Mouse (Mus musculus): ENCODE measurements at regions not wholly inside any gene's neighbourhood (a gene's known extent, or its start where the extent isn't known, plus 50 kb on each side); places are given as distances from the start of the nearest gene placed in this dataset.
A peak's percentile ranks its signal among the peaks of the same experiment; 100 is the strongest.

DNA sequence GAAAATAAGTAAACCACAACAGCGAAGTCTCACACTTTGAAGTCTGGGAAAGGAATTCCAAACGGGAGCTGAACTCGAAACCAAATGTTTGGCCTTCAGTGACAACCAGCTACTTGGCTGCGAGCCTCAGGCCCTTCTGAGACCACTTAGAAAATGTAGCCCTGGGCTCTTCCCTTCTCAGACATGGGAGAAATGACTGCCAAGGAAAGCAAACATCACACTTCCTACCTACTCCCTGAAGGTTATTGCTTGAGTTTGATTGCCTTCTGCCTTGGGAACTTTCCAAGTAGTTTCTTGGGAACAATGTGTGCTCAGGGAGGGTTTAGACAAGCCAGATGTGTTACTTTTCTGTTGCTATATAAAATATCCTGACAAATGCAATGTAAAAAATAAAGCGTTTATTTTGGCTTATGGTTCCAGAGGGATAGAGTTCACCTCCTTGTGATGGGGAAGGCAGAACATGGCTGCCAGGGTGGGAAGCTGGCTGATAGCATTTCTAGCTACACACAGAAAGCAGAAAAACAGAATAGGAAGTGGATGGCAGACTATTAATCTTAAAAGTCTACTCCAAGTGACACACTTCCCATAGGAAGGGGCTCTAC lies 194.8 kb upstream of the Rack1 start:
- WGBS: 84% methylated on average over 5 of the region's 5 CpGs
- Histone ChIP-seq H3K27ac (no peak overlapping the region), H3K27me3 (ENCODE audit: poor library complexity, severe bottlenecking) (no peaks in the 10 kb centered on the region), H3K4me3 (no peak overlapping the region), H3K9me3 (no peaks in the 10 kb centered on the region), H3K36me3 (replicated peaks) (no peaks in the 10 kb centered on the region), H3K4me1 (no peaks in the 10 kb centered on the region)
- no peak for DNase-seq (ENCODE audit: extremely low spot score, low spot score)

DNA sequence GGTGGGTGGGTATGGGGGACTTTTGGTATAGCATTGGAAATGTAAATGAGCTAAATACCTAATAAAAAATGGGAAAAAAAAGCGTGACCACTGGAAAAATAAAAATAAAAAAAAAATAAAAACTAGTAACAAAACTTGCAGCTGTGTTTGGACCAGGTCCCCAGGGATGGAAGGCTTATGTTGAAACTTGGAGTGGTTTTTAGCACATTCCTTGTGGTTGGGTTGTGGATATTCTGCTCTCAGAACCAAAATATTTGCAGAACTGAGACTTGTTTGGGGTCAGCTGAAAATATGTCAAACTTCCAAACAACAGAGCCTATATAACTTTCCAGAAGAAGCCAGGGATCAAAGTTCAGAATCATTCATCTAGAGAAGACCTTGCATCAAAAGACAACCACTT lies 199.0 kb upstream of the Rack1 start:
- 92% methylated on average over 1 of the region's 1 CpGs for WGBS
- no peak for DNase-seq (ENCODE audit: extremely low spot score, low spot score)

DNA sequence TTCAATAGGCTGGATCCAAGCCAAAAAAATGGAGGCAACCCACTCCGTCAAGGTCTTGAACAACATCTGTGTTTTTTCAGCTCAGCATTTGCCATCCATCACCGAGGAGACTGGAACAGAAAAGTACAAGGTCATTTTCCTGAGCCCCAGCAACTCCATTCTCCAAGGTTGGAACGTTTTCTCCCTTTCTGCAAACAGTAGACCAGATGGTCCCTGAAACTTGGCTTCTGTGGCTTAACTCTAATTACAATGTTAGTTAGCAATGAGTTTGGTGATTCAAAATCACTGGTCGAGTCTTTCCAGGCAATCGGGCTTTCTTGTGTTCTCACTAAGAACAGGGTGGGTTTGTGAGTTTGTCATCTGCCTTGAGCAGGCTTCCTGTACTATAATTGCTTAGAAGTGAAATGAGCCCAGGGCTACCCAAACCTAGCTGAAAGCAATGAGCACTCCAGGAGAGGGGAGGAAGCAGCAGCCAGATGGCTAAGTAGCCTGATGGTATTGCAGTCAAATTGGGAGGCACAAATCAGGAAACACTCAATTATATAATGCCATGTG lies 200.5 kb upstream of the Rack1 start:
- Histone ChIP-seq H3K36me3 (replicated peaks) (no peaks in the 10 kb centered on the region), H3K27me3 (ENCODE audit: poor library complexity, severe bottlenecking) (no peaks in the 10 kb centered on the region), H3K4me1 (no peaks in the 10 kb centered on the region), H3K4me3 (no peak overlapping the region), H3K9me3 (no peaks in the 10 kb centered on the region), H3K27ac (no peak overlapping the region)
- DNase-seq (ENCODE audit: extremely low spot score, low spot score): no peak
- WGBS: 86% methylated on average over 5 of the region's 5 CpGs

More for the DNA sequence above, 199.0 kb upstream of the Rack1 start:
- Histone ChIP-seq H3K27ac (no peak overlapping the region), H3K27me3 (ENCODE audit: poor library complexity, severe bottlenecking) (no peaks in the 10 kb centered on the region), H3K36me3 (replicated peaks) (no peaks in the 10 kb centered on the region), H3K9me3 (no peaks in the 10 kb centered on the region), H3K4me3 (no peak overlapping the region), H3K4me1 (no peaks in the 10 kb centered on the region)

DNA sequence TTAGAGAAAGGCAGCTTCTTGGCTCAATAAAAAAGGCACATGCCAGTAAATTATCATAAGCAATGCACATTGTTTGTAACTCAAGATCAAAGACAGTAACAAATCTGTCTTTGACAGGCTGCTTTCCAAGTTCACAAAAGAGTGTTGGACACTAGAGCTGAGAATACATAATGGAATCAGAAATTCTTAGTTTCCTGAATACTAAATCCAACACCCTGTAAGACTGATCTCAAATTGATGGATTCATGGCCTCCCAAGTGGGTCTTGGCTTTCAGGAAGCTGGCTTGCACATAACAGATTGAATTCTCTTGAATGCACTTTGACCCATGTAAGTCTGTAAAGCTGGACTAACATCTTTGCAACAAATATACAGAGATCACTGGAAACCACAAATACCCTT lies 201.1 kb upstream of the Rack1 start:
- no peak overlapping the region for H3K4me3 ChIP-seq
- no peak overlapping the region for H3K27ac ChIP-seq
- H3K4me1 ChIP-seq: peaks cover 4% of the 10 kb centered on the region
- no peaks in the 10 kb centered on the region for H3K36me3 ChIP-seq (replicated peaks)
- no peak for DNase-seq (ENCODE audit: extremely low spot score, low spot score)
- no peaks in the 10 kb centered on the region for H3K9me3 ChIP-seq
- no peaks in the 10 kb centered on the region for H3K27me3 ChIP-seq (ENCODE audit: poor library complexity, severe bottlenecking)

DNA sequence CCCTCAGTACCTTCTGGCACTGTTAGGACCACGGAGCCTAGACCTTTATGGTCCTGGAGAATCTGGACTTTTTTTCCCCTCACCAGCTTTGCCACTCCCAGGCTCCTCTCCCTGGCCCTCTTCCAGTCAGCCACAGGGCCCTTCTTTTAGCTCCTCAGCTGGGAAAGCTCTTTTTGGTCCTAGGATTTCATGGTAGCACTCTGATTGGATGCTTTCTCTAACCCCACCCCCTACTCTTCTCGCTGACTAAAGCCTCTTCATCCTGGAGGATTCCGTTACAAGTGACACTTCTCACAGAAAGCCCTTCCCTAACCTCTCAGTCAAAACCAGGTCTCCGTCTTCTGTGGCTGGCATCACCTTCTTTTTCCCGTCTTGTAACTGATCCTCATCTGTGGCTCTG lies 205.7 kb upstream of the Rack1 start:
- no peaks in the 10 kb centered on the region for H3K36me3 ChIP-seq (replicated peaks)
- peaks cover 4% of the 10 kb centered on the region for H3K4me1 ChIP-seq
- H3K9me3 ChIP-seq: no peaks in the 10 kb centered on the region
- H3K4me3 ChIP-seq: no peak overlapping the region
- H3K27ac ChIP-seq: no peak overlapping the region
- no peaks in the 10 kb centered on the region for H3K27me3 ChIP-seq (ENCODE audit: poor library complexity, severe bottlenecking)
- DNase-seq (ENCODE audit: extremely low spot score, low spot score): no peak
- 29% methylated on average over 5 of the region's 5 CpGs for WGBS

DNA sequence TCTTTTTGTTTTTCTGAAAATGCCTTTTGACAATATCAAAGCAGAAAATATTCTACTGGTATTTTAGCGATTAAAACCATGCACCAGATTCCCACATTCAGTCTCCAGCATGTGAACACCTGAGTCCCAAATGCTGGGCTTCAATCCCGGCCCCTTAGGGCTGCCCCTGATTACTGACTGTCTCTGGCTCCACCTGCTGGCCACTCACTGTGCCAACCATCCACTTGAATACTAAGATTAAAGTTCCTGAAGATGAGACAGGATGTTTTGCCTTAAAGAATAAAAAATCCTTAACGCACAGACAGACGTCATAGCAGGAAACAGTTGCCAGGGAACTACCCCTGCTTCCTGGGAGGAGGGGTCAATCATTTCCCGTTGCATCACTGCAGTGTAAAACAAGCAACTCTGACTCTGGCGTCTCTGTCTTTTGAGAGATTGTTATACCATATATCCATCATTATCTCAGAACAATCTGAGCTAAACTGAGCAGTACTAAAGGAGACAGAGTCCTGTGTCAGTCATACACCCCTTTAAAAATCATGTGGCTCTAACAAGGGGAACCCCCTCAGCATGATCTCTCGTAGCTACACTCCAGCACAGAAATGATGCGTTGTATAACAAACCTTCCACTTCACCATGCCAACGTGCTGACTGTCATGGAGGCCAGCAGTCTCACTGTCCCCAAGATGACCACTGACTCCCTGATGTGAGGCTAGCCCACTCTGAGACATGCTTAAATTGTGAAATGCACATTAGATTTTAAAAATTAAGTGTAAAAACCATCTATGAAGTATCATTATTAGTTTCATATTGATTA lies 211.1 kb upstream of the Rack1 start:
- Histone ChIP-seq H3K4me3 (no peak overlapping the region), H3K9me3 (no peaks in the 10 kb centered on the region), H3K4me1 (no peaks in the 10 kb centered on the region), H3K27ac (no peak overlapping the region), H3K36me3 (replicated peaks) (no peaks in the 10 kb centered on the region), H3K27me3 (ENCODE audit: poor library complexity, severe bottlenecking) (no peaks in the 10 kb centered on the region)
- peak; percentile 57 for DNase-seq (ENCODE audit: extremely low spot score, low spot score)
- 36% methylated on average over 9 of the region's 9 CpGs for WGBS

DNA sequence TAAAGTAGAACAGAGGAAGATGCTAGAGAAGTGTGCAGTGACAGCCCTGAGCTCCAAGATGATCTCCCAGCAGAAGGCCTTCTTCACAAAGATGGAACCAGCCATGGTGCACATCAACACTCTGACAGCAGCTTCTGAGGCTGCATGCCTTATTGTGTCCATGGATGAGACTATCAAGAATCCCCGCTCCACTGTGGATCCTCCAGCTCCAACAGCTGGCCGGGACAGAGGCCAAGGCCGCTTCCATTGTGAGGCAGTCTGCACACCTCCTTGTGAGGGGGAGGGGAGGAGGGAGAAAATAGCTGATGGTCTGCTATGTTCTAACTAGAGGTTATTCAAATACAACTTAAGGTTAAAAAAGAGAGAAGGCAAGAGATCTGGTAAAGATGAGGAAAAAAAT lies 231.4 kb upstream of the Rack1 start:
- 84% methylated on average over 3 of the region's 3 CpGs for WGBS

DNA sequence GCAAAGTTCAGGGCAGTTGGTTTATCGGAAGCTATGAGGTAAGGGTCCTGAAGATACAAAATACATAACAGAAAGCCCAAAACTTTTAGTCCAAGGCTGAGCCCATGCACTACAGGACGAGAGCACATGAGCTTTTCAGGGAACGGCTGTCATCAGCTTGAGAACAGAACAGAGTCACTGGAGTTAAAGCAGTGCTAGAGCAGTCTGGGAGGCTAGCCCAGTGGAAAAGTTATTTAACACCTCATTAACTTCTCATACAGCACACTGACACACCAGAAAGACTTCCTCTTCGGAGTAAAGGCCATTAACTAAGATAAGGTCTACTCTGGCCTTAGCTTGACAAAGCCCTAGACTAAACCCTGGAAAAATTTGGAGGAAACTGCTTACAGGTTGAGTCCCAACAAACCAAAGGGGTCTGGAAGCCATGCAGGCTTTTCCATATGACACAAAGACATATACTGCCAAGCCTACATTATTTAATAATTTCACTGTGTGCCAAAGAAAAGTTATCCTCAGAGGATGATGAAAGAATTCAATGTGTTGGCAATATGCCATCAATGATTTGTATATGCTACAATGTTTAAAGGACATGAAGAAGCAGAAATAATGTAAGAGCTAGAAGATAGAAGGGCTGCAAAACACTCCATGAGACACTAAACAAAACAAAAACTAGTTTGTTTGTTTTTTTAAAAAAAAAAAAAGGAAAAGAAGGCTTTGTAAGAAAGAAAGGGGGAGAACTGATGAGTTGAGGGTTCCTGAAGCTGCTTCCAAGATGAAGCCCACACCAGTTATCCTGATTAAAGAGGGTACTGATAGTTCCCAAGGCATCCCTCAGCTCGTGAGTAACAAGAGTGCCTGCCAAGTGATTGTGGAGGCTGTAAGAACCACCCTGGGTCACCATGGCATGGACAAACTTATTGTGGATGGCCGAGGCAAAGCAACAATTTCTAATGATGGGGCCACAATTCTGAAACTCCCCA lies 232.3 kb upstream of the Rack1 start:
- H3K27me3 ChIP-seq (ENCODE audit: poor library complexity, severe bottlenecking): no peaks in the 10 kb centered on the region
- DNase-seq (ENCODE audit: extremely low spot score, low spot score): no peak
- no peak overlapping the region for H3K4me3 ChIP-seq
- no peak overlapping the region for H3K27ac ChIP-seq
- 74% methylated on average over 6 of the region's 6 CpGs for WGBS
- no peaks in the 10 kb centered on the region for H3K9me3 ChIP-seq
- H3K4me1 ChIP-seq: no peaks in the 10 kb centered on the region
- no peaks in the 10 kb centered on the region for H3K36me3 ChIP-seq (replicated peaks)

More for the DNA sequence above, 231.4 kb upstream of the Rack1 start:
- no peaks in the 10 kb centered on the region for H3K27me3 ChIP-seq (ENCODE audit: poor library complexity, severe bottlenecking)
- DNase-seq (ENCODE audit: extremely low spot score, low spot score): no peak
- no peaks in the 10 kb centered on the region for H3K9me3 ChIP-seq
- no peak overlapping the region for H3K27ac ChIP-seq
- H3K4me3 ChIP-seq: no peak overlapping the region
- H3K36me3 ChIP-seq (replicated peaks): no peaks in the 10 kb centered on the region
- no peaks in the 10 kb centered on the region for H3K4me1 ChIP-seq

DNA sequence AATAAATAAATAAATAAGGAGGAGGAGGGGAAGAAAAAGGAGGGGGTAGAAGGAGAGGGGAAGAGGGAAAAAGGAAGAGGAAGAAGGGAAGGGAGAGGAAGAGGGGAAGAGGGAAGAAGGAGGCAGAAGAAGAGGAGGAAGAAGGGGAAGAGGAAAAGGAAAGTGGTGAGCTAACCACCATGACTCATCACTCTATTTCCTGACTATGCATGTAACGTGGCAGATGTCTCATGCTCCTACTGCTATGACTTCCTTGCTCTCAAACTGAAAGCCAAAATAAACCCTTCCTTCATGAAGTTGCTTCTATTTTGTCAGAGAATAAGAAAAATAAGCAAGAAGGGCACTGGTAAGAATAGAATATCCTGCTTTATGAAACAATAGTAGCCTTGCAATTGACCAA lies 242.1 kb upstream of the Rack1 start:
- H3K27me3 ChIP-seq (ENCODE audit: poor library complexity, severe bottlenecking): no peaks in the 10 kb centered on the region
- H3K9me3 ChIP-seq: no peaks in the 10 kb centered on the region
- no peak for DNase-seq (ENCODE audit: extremely low spot score, low spot score)
- no peak overlapping the region for H3K27ac ChIP-seq
- no peaks in the 10 kb centered on the region for H3K36me3 ChIP-seq (replicated peaks)
- no peaks in the 10 kb centered on the region for H3K4me1 ChIP-seq
- no peak overlapping the region for H3K4me3 ChIP-seq
- WGBS: 82% methylated on average over 1 of the region's 1 CpGs

DNA sequence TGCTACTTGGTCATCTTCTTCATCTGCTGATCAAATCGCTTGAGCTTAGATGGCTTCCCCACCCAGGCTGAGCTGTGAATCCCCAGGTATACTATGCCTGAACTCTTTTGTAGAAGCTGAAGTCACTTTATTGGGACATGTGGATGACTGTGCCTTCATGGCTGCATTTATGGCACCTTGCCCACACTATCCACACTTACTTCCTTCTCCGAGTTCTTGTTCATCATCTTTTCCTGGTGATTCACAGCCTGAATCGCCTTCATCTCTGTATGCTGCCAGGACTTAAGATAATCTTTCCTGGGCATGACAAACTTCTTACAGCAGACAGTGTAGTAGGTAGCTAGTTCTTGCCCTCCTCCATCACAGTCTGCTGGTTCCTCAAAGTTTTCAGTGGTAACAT lies 248.1 kb upstream of the Rack1 start:
- no peak for DNase-seq (ENCODE audit: extremely low spot score, low spot score)
- H3K9me3 ChIP-seq: no peaks in the 10 kb centered on the region
- no peaks in the 10 kb centered on the region for H3K27me3 ChIP-seq (ENCODE audit: poor library complexity, severe bottlenecking)
- no peak overlapping the region for H3K4me3 ChIP-seq
- no peaks in the 10 kb centered on the region for H3K4me1 ChIP-seq
- no peak overlapping the region for H3K27ac ChIP-seq
- no peaks in the 10 kb centered on the region for H3K36me3 ChIP-seq (replicated peaks)
- 90% methylated on average over 3 of the region's 3 CpGs for WGBS

DNA sequence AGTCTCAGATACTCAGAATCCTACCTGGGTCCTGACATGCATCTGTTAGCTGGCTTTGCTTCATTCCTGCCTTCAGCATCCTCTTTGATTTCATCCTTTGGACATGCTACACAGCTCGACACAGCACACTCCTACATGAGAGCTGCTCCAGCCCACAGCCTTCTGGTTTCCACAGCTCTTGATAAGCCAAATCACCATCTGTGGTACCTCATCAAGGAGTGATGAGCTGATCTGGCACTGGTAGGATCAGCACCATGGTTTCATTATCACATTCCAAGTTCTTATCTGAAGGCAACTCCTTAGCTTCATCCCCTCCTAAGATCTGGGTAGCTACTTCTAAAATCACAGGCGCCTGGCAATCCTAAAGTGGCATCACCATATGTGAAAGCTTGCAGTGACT lies 248.9 kb upstream of the Rack1 start:
- H3K4me3 ChIP-seq: no peak overlapping the region
- no peak for DNase-seq (ENCODE audit: extremely low spot score, low spot score)
- H3K27me3 ChIP-seq (ENCODE audit: poor library complexity, severe bottlenecking): no peaks in the 10 kb centered on the region
- H3K36me3 ChIP-seq (replicated peaks): no peaks in the 10 kb centered on the region
- WGBS: 86% methylated on average over 2 of the region's 2 CpGs
- H3K9me3 ChIP-seq: no peaks in the 10 kb centered on the region
- H3K27ac ChIP-seq: no peak overlapping the region
- no peaks in the 10 kb centered on the region for H3K4me1 ChIP-seq

DNA sequence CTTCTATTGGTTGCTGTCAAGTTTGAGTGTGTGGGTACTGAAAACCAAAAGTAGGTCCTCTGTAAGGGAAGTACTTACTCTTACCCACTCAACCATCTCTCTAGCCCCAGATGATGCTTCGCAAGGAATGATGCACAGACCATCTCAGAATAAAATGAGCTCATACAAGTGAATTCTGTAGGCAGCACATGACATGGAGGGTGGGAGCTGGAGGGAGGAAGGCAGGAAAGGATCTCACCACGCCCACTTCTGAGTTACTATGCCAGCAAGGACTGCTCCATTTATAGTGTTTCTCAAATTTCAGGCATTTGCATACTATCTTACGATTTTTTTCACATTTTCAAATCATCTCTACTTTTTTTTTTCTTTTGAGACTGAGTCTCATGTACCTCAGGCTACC lies 273.8 kb upstream of the Rack1 start:
- DNase-seq (ENCODE audit: extremely low spot score, low spot score): no peak
- 84% methylated on average over 3 of the region's 3 CpGs for WGBS
- Histone ChIP-seq H3K36me3 (replicated peaks) (no peaks in the 10 kb centered on the region), H3K9me3 (no peaks in the 10 kb centered on the region), H3K27ac (no peak overlapping the region), H3K4me3 (no peak overlapping the region), H3K27me3 (ENCODE audit: poor library complexity, severe bottlenecking) (no peaks in the 10 kb centered on the region), H3K4me1 (no peaks in the 10 kb centered on the region)
